Mouse (Mus musculus): ENCODE data around the gene Aen.

GRCm38 (mm10) chr7:78882469-78882837 is 13.2 kb upstream of the Aen start:
- TF ChIP-seq CTCF (conservative IDR thresholded peaks at IDR 0.05 in 1 of 2, IDR thresholded peaks at IDR 0.05 in 1 of 2; ENCODE audit: low read depth in 2 of 2, low read length in 2 of 2) (no peak), EP300 (IDR thresholded peaks at IDR 0.05; ENCODE audit: low read length) (no peak), POLR2A (IDR thresholded peaks at IDR 0.05; ENCODE audit: low read depth, low read length) (no peak), BHLHE40 (IDR thresholded peaks at IDR 0.05; ENCODE audit: low read depth, low read length) (no peak)

Measured in CH12.LX (cell line).